ENCODE assay signal across 17 mouse cellular contexts in genomic region chr14:29095431-29095830, GRCm38 (mm10).
"Had no signal": no experiment of that assay in that cellular context is flagged by ENCODE, and none has a peak within 500 bp of the region (broad histone marks: within the 10 kb centered on the region; RNA-seq: fewer than 3 reads in every experiment).

No protein-coding gene starts in this region.

- DNase-seq: lung, adult 2 months; lung, postnatal 14 days; lung, postnatal 36 days; right cerebral cortex, postnatal 14 days; thymus, adult 2 months; thymus, postnatal 14 days; thymus, postnatal 36 days had no signal

- H3K27ac ChIP-seq: lung, embryonic 15.5 days; macrophage; midbrain, embryonic 13.5 days; midbrain, embryonic 15.5 days; neural tube, embryonic 12.5 days; stomach, embryonic 15.5 days; stomach, postnatal 0 days had no signal

- H3K4me3 ChIP-seq: lung, embryonic 15.5 days; megakaryocyte, embryonic 14.5 days; midbrain, embryonic 13.5 days; midbrain, embryonic 15.5 days; neural tube, embryonic 12.5 days; stomach, embryonic 15.5 days had no signal

- H3K4me2 ChIP-seq: lung, embryonic 15.5 days; midbrain, embryonic 11.5 days; midbrain, embryonic 13.5 days; midbrain, embryonic 15.5 days; neural tube, embryonic 12.5 days; stomach, embryonic 15.5 days had no signal

- H3K9ac ChIP-seq: lung, embryonic 15.5 days; midbrain, embryonic 13.5 days; midbrain, embryonic 15.5 days; neural tube, embryonic 12.5 days; stomach, embryonic 15.5 days had no signal

- ATAC-seq: lung, postnatal 0 days; midbrain, embryonic 13.5 days; midbrain, embryonic 15.5 days had no signal

- H3K36me3 ChIP-seq: lung, embryonic 15.5 days; midbrain, embryonic 13.5 days; midbrain, embryonic 15.5 days; neural tube, embryonic 12.5 days; stomach, embryonic 15.5 days had no signal

- H3K27me3 ChIP-seq: megakaryocyte, embryonic 14.5 days; midbrain, embryonic 15.5 days; neural tube, embryonic 12.5 days; stomach, embryonic 15.5 days had no signal

- H3K9me3 ChIP-seq: lung, embryonic 15.5 days; midbrain, embryonic 13.5 days; midbrain, embryonic 15.5 days; neural tube, embryonic 12.5 days; stomach, embryonic 15.5 days had no signal

- H3K4me1 ChIP-seq: lung, embryonic 15.5 days; megakaryocyte, embryonic 14.5 days; stomach, embryonic 15.5 days had no signal
